Mouse (Mus musculus): Measurements from ENCODE around the gene Cpa1. TPM values are rescaled to one million over a fixed set of nuclear protein-coding genes. Genes with fewer than 3 reads are reported as not detected.

Gene Cpa1
- polyA plus RNA-seq, 2 experiments, result 1.3 to 1.4 TPM

GRCm38 (mm10) chr6:30694209-30694608, 55.2 kb downstream of the Cpa1 start:
- peaks cover 13% of the 10 kb centered on the region for H3K4me1 ChIP-seq (ENCODE audit: control insufficient read depth, insufficient read depth, low read length)
- H3K4me2 ChIP-seq (replicated peaks; ENCODE audit: low read depth, low read length, severe bottlenecking), result peak overlapping the region; percentile 61
- no peak overlapping the region; the same call in 1 of the 2 replicates for H3K9ac ChIP-seq (ENCODE audit: low read depth, low read length, severe bottlenecking)
- no peaks in the 10 kb centered on the region for H3K9me3 ChIP-seq (ENCODE audit: control insufficient read depth, low read length)
- no peaks in the 10 kb centered on the region for H3K36me3 ChIP-seq (ENCODE audit: control insufficient read depth, insufficient read depth, low read length)
- WGBS, result 27% methylated on average over 6 of the region's 6 CpGs
- no peaks in the 10 kb centered on the region for H3K27me3 ChIP-seq (ENCODE audit: control insufficient read depth, insufficient read depth, low read length)
- peak overlapping the region; percentile 87 for H3K27ac ChIP-seq (replicated peaks; ENCODE audit: low read depth, low read length)
- no peak for TF ChIP-seq POLR2A (IDR thresholded peaks at IDR 0.05; ENCODE audit: borderline replicate concordance, extremely low read depth, insufficient read depth, insufficient read length)
- DNase-seq (ENCODE audit: low spot score), result no peak
- no peak for ATAC-seq (ENCODE audit: low FRiP score, low read depth)
- H3K4me3 ChIP-seq (replicated peaks; ENCODE audit: low read length), result peak overlapping the region; percentile 37

Other genes starting within 250 kb of the Cpa1 start
- 41.5 and 41.8 TPM in 2 replicates for gene Zc3hc1, start 248.2 kb upstream of the Cpa1 start, polyA plus RNA-seq (2012; rRNA removed)
- 63.4 and 64.6 TPM in 2 replicates for gene Zc3hc1, start 248.2 kb upstream of the Cpa1 start, polyA plus RNA-seq (2014; fragmentation: Nextera tagmentation; extraction: Ambion mirVana)
- 106 and 110 TPM in 2 replicates for gene Klhdc10, start 237.3 kb upstream of the Cpa1 start, polyA plus RNA-seq (2012; rRNA removed)
- 39.3 and 42.0 TPM in 2 replicates for gene Klhdc10, start 237.3 kb upstream of the Cpa1 start, polyA plus RNA-seq (2014; fragmentation: Nextera tagmentation; extraction: Ambion mirVana)
- 47.5 and 63.2 TPM in 2 replicates for gene Tmem209, start 129.4 kb upstream of the Cpa1 start, polyA plus RNA-seq (2012; rRNA removed)
- gene Tmem209, start 129.4 kb upstream of the Cpa1 start, polyA plus RNA-seq (2014; fragmentation: Nextera tagmentation; extraction: Ambion mirVana), result 28.3 and 34.7 TPM in 2 replicates
- 0.10 and 0.12 TPM in 2 replicates for gene Ssmem1, start 129.4 kb upstream of the Cpa1 start, polyA plus RNA-seq (2012; rRNA removed)
- gene Ssmem1, start 129.4 kb upstream of the Cpa1 start, polyA plus RNA-seq (2014; fragmentation: Nextera tagmentation; extraction: Ambion mirVana), result 0.17 TPM in 1 of 2 replicates, not detected in the other
- gene Cpa2, start 97.6 kb upstream of the Cpa1 start, polyA plus RNA-seq (2012; rRNA removed), result 5.2 and 6.6 TPM in 2 replicates
- gene Cpa2, start 97.6 kb upstream of the Cpa1 start, polyA plus RNA-seq (2014; fragmentation: Nextera tagmentation; extraction: Ambion mirVana), result 5.3 and 6.5 TPM in 2 replicates
- 4.4 and 5.4 TPM in 2 replicates for gene Cpa4, start 70.8 kb upstream of the Cpa1 start, polyA plus RNA-seq (2012; rRNA removed)
- gene Cpa4, start 70.8 kb upstream of the Cpa1 start, polyA plus RNA-seq (2014; fragmentation: Nextera tagmentation; extraction: Ambion mirVana), result 1.9 and 2.1 TPM in 2 replicates
- gene Cpa5, start 28.2 kb upstream of the Cpa1 start, polyA plus RNA-seq (2012; rRNA removed), result 0.81 and 0.87 TPM in 2 replicates
- 0.57 and 0.99 TPM in 2 replicates for gene Cpa5, start 28.2 kb upstream of the Cpa1 start, polyA plus RNA-seq (2014; fragmentation: Nextera tagmentation; extraction: Ambion mirVana)
- gene Cep41, start 54.5 kb downstream of the Cpa1 start, polyA plus RNA-seq (2012; rRNA removed), result 44.3 and 48.5 TPM in 2 replicates
- gene Cep41, start 54.5 kb downstream of the Cpa1 start, polyA plus RNA-seq (2014; fragmentation: Nextera tagmentation; extraction: Ambion mirVana), result 41.1 and 50.9 TPM in 2 replicates
- gene Mest, start 84.3 kb downstream of the Cpa1 start, polyA plus RNA-seq (2012; rRNA removed), result 3,348 and 4,195 TPM in 2 replicates
- 2,178 and 2,321 TPM in 2 replicates for gene Mest, start 84.3 kb downstream of the Cpa1 start, polyA plus RNA-seq (2014; fragmentation: Nextera tagmentation; extraction: Ambion mirVana)